Mouse (Mus musculus) CH12.LX (cell line): Measurements from ENCODE around the gene Gm20388. TPM values are rescaled to one million over a fixed set of nuclear protein-coding genes. Genes with fewer than 3 reads are reported as not detected.

Experiments
- DNase-seq: peaks from one replicate; pipeline ENCODE4 v3.0.0-alpha.2; 2013; ENCODE audit errors: extremely low read depth
- H3K27ac ChIP-seq: 2 replicates; pipeline ENCODE4 v1.5.1; 2012; ENCODE audit warnings: low read depth, mild to moderate bottlenecking, control low read depth, moderate library complexity; ENCODE audit not compliant: insufficient read depth
- H3K27me3 ChIP-seq: replicated peaks from 2 replicates; pipeline ENCODE3; 2012; ENCODE audit warnings: inconsistent platforms
- H3K36me3 ChIP-seq, 2 experiments: replicated peaks in 1 of 2; 2 replicates each; pipeline versions ENCODE3 to v1.6.1; 2012; ENCODE audit warnings: inconsistent platforms in 1 of 2, low read length in 1 of 2, mild to moderate bottlenecking in 1 of 2, mixed read lengths in 1 of 2, moderate library complexity in 1 of 2; ENCODE audit not compliant: control insufficient read depth in 1 of 2, insufficient read depth in 1 of 2
- H3K4me1 ChIP-seq, 2 experiments: 2 replicates each; pipeline ENCODE4 v1.6.1; 2012; ENCODE audit warnings: inconsistent platforms in 1 of 2, moderate library complexity in 1 of 2; ENCODE audit not compliant: insufficient read depth in 2 of 2, control insufficient read depth in 1 of 2
- H3K4me2 ChIP-seq: 2 replicates; pipeline ENCODE4 v1.6.1; 2012; ENCODE audit warnings: low read depth, mild to moderate bottlenecking, control low read depth; ENCODE audit not compliant: poor library complexity, insufficient read depth, severe bottlenecking
- H3K4me3 ChIP-seq, 3 experiments: fragments of 150-350 bp in 1 of 3; sonication (generic) in 1 of 3; replicated peaks in 1 of 3; 2 replicates each; pipeline versions ENCODE3 to v1.5.1; 2011 to 2012; ENCODE audit warnings: low read depth in 2 of 3, low read length in 2 of 3, mild to moderate bottlenecking in 2 of 3, moderate library complexity in 2 of 3, control low read depth in 1 of 3, improper control_type of control experiment in 1 of 3, inconsistent platforms in 1 of 3, mixed read lengths in 1 of 3; ENCODE audit not compliant: poor library complexity in 1 of 3
- H3K79me2 ChIP-seq: replicated peaks from 2 replicates; pipeline ENCODE4 v1.6.1; 2012; ENCODE audit warnings: mild to moderate bottlenecking, moderate library complexity; ENCODE audit not compliant: control insufficient read depth, poor library complexity, insufficient read depth, severe bottlenecking; ENCODE audit errors: extremely low read depth
- H3K9ac ChIP-seq: 2 replicates; pipeline ENCODE4 v1.6.1; 2012; ENCODE audit warnings: low read depth, mild to moderate bottlenecking, control low read depth, moderate library complexity; ENCODE audit not compliant: insufficient read depth
- H3K9me3 ChIP-seq: replicated peaks from 2 replicates; pipeline ENCODE3; 2012; ENCODE audit warnings: low read length, inconsistent platforms, mixed read lengths
- BHLHE40 ChIP-seq: IDR thresholded peaks from 2 replicates; pipeline ENCODE4 v1.6.1; 2011; ENCODE audit warnings: mild to moderate bottlenecking, low read depth, low read length, improper control_type of control experiment
- CHD2 ChIP-seq: IDR thresholded peaks from 2 replicates; pipeline ENCODE4 v1.6.1; 2011; ENCODE audit warnings: low read length, improper control_type of control experiment
- CTCF ChIP-seq, 2 experiments: IDR thresholded peaks in 1 of 2; conservative IDR thresholded peaks in 1 of 2; 2 replicates each; pipeline ENCODE4 v1.5.1; 2011 to 2012; ENCODE audit warnings: low read depth in 2 of 2, low read length in 2 of 2, improper control_type of control experiment in 1 of 2, inconsistent platforms in 1 of 2, mild to moderate bottlenecking in 1 of 2, moderate library complexity in 1 of 2
- EP300 ChIP-seq: IDR thresholded peaks from 2 replicates; pipeline ENCODE4 v1.6.1; 2011; ENCODE audit warnings: low read length, improper control_type of control experiment
- JUND ChIP-seq: conservative IDR thresholded peaks from 2 replicates; pipeline ENCODE4 v1.6.1; 2011; ENCODE audit warnings: low read depth, low read length, improper control_type of control experiment
- KAT2A ChIP-seq: IDR thresholded peaks from 2 replicates; pipeline ENCODE4 v1.6.1; 2012; ENCODE audit warnings: low read length, improper control_type of control experiment, inconsistent platforms; ENCODE audit not compliant: insufficient replicate concordance
- MAFK ChIP-seq: IDR thresholded peaks from 2 replicates; pipeline ENCODE4 v1.6.1; 2011; ENCODE audit warnings: low read length, improper control_type of control experiment; ENCODE audit not compliant: insufficient replicate concordance
- MAX ChIP-seq: IDR thresholded peaks from 2 replicates; pipeline ENCODE4 v1.6.1; 2011; ENCODE audit warnings: low read length, improper control_type of control experiment
- MAZ ChIP-seq: IDR thresholded peaks from 2 replicates; pipeline ENCODE4 v1.6.1; 2012; ENCODE audit warnings: low read depth, mild to moderate bottlenecking, inconsistent platforms, low read length, improper control_type of control experiment, moderate library complexity
- MXI1 ChIP-seq: IDR thresholded peaks from 2 replicates; pipeline ENCODE4 v1.6.1; 2011; ENCODE audit warnings: mild to moderate bottlenecking, low read depth, low read length, improper control_type of control experiment
- NELFE ChIP-seq: IDR thresholded peaks from 2 replicates; pipeline ENCODE4 v1.6.1; 2011; ENCODE audit warnings: low read depth, low read length, improper control_type of control experiment
- NRF1 ChIP-seq: IDR thresholded peaks from 2 replicates; pipeline ENCODE4 v1.6.1; 2014; ENCODE audit warnings: low read depth, mild to moderate bottlenecking, inconsistent platforms, low read length, improper control_type of control experiment, moderate library complexity
- PAX5 ChIP-seq: IDR thresholded peaks from 2 replicates; pipeline ENCODE4 v1.6.1; 2012; ENCODE audit warnings: low read length, inconsistent platforms, mixed read lengths
- POLR2AphosphoS2 ChIP-seq: IDR thresholded peaks from 2 replicates; pipeline ENCODE4 v1.6.1; 2011; ENCODE audit warnings: low read depth, low read length, improper control_type of control experiment
- RAD21 ChIP-seq: IDR thresholded peaks from 2 replicates; pipeline ENCODE4 v1.6.1; 2011; ENCODE audit warnings: low read depth, mild to moderate bottlenecking, low read length, improper control_type of control experiment, moderate library complexity
- RCOR1 ChIP-seq: conservative IDR thresholded peaks from 2 replicates; pipeline ENCODE4 v1.6.1; 2012; ENCODE audit warnings: low read depth, mild to moderate bottlenecking, inconsistent platforms, low read length, improper control_type of control experiment
- TCF12 ChIP-seq: IDR thresholded peaks from 2 replicates; pipeline ENCODE4 v1.6.1; 2014; ENCODE audit warnings: low read depth, mild to moderate bottlenecking, inconsistent platforms, low read length, improper control_type of control experiment
- UBTF ChIP-seq: IDR thresholded peaks from 2 replicates; pipeline ENCODE4 v1.6.1; 2012; ENCODE audit warnings: low read depth, mild to moderate bottlenecking, inconsistent platforms, low read length, improper control_type of control experiment, moderate library complexity
- USF1 ChIP-seq: IDR thresholded peaks from 2 replicates; pipeline ENCODE4 v1.6.1; 2014; ENCODE audit warnings: low read depth, mild to moderate bottlenecking, inconsistent platforms, low read length, improper control_type of control experiment
- USF2 ChIP-seq: conservative IDR thresholded peaks from 2 replicates; pipeline ENCODE4 v1.6.1; 2011; ENCODE audit warnings: low read depth, low read length, improper control_type of control experiment
- ZMIZ1 ChIP-seq: IDR thresholded peaks from 2 replicates; pipeline ENCODE4 v1.6.1; 2012; ENCODE audit warnings: low read depth, mild to moderate bottlenecking, inconsistent platforms, low read length, improper control_type of control experiment
- dilution Hi-C: fragments of 300-500 bp; cut with MboI; formaldehyde crosslinking; loops from 2 replicates; pipeline ENCODE4 v1.14.3; 2020; ENCODE audit warnings: low sequenced_read_pairs; ENCODE audit not compliant: extremely low pct_unique_long_range_greater_than_20kb, extremely low pct_ligation_motif_present
- in situ Hi-C: fragments of 300-500 bp; cut with MboI; formaldehyde crosslinking; loops from 3 replicates; pipeline ENCODE4 v1.14.3; 2019; ENCODE audit warnings: low sequenced_read_pairs, low pct_ligation_motif_present, low pct_unique_long_range_greater_than_20kb, mixed read lengths
- polyA plus RNA-seq: library from polyadenylated mRNA; unstranded; fragments of >175 nt; gene quantifications from 2 replicates; pipeline ENCODE4 v1.2.1, GENCODE M21; 2012; ENCODE audit warnings: low read depth; ENCODE audit not compliant: insufficient read length
- total RNA-seq, 2 experiments: library from RNA; depleted of rRNA; stranded (reverse); fragments of 300-350 nt in 1 of 2; fragments of >200 nt in 1 of 2; gene quantifications; 2 replicates each; pipeline ENCODE4 v1.2.3; 2012 to 2014

Gene Gm20388
- total and polyA plus RNA-seq, 3 experiments: 14.8 to 26.3 (median 22.2) TPM

- H3K9ac ChIP-seq: no peak overlapping the region
Observed at GRCm38 (mm10) chr8:122435375-122435774, 2524.7 kb downstream of the Gm20388 start.

GRCm38 (mm10) chr8:122436146-122436545 lies 2525.5 kb downstream of the Gm20388 start:
- H3K4me1 ChIP-seq: peaks cover 14 to 54% of the 10 kb centered on the region in 2 experiments

More at GRCm38 (mm10) chr8:122435375-122435774, 2524.7 kb downstream of the Gm20388 start:
- Histone ChIP-seq H3K79me2 (peaks cover 18% of the 10 kb centered on the region), H3K4me2 (no peak overlapping the region), H3K27ac (no peak overlapping the region), H3K4me1 (peaks cover 19 to 54% of the 10 kb centered on the region in 2 experiments), H3K36me3 (peaks cover 41 to 72% of the 10 kb centered on the region in 2 experiments), H3K4me3 (no peak overlapping the region), H3K27me3 (no peaks in the 10 kb centered on the region), H3K9me3 (peaks cover 11% of the 10 kb centered on the region)
- TF ChIP-seq CTCF (conservative IDR thresholded peaks at IDR 0.05 in 1 of 2, IDR thresholded peaks at IDR 0.05 in 1 of 2; ENCODE audit: low read depth in 2 of 2, low read length in 2 of 2) (peak; percentile 24 to 39; a peak in 3 of 4 replicates), MAZ (no peak), USF1 (no peak), EP300 (no peak)
- dilution Hi-C loops: no loop called here
- DNase-seq: no peak
- in situ Hi-C loops: loop anchor here (25.0 kb wide), 1 partner anchor 848 kb away; the partner anchor contains the start of genes Fbxo31 and Map1lc3b

GRCm38 (mm10) chr8:122436586-122437125 lies 2526.0 kb downstream of the Gm20388 start:
- no peak for DNase-seq
- no peaks in the 10 kb centered on the region for H3K27me3 ChIP-seq
- peaks cover 11% of the 10 kb centered on the region for H3K9me3 ChIP-seq
- H3K4me1 ChIP-seq: peaks cover 14 to 57% of the 10 kb centered on the region in 2 experiments
- in situ Hi-C loops (loop anchor here (25.0 kb wide), 1 partner anchor 849 kb away; the partner anchor contains the start of genes Fbxo31 and Map1lc3b), dilution Hi-C loops (no loop called here)
- H3K4me2 ChIP-seq: no peak overlapping the region
- no peak overlapping the region for H3K9ac ChIP-seq
- no peak overlapping the region for H3K4me3 ChIP-seq
- peaks cover 41 to 74% of the 10 kb centered on the region in 2 experiments for H3K36me3 ChIP-seq
- no peak overlapping the region for H3K27ac ChIP-seq
- H3K79me2 ChIP-seq: peaks cover 5% of the 10 kb centered on the region
- TF ChIP-seq POLR2AphosphoS2 (no peak), KAT2A (no peak), RCOR1 (no peak), RAD21 (no peak), NRF1 (no peak), UBTF (no peak), MXI1 (no peak), MAX (no peak), TCF12 (no peak), USF2 (no peak), NELFE (no peak), PAX5 (no peak), BHLHE40 (no peak), JUND (no peak), CHD2 (no peak), ZMIZ1 (no peak), MAFK (no peak)

More at GRCm38 (mm10) chr8:122436146-122436545, 2525.5 kb downstream of the Gm20388 start:
- no peak overlapping the region for H3K27ac ChIP-seq
- no peak overlapping the region for H3K4me3 ChIP-seq
- no peaks in the 10 kb centered on the region for H3K27me3 ChIP-seq
- H3K36me3 ChIP-seq: peaks cover 41 to 71% of the 10 kb centered on the region in 2 experiments
- no peak for DNase-seq
- no peak overlapping the region for H3K9ac ChIP-seq
- peak; percentile 45; the same call in 1 of the 2 replicates for TF ChIP-seq BHLHE40
- no peak for TF ChIP-seq RCOR1
- TF ChIP-seq, all 38 proteins: peak for 1
- dilution Hi-C loops (no loop called here), in situ Hi-C loops (loop anchor here (25.0 kb wide), 1 partner anchor 849 kb away; the partner anchor contains the start of genes Fbxo31 and Map1lc3b)
- Histone ChIP-seq H3K79me2 (peaks cover 10% of the 10 kb centered on the region), H3K4me2 (no peak overlapping the region), H3K9me3 (peaks cover 11% of the 10 kb centered on the region)
